Mouse (Mus musculus): ENCODE measurements around the gene Gm26897.
A peak's percentile ranks its signal among the peaks of the same experiment; 100 is the strongest.

Gm26897 gene

GRCm38 (mm10) chr5:111749599-111749998 lies 15.9 kb downstream of the Gm26897 start:
- no peak for DNase-seq (ENCODE audit: low spot score in 2 of 2)

- DNase-seq (ENCODE audit: low spot score in 2 of 2): no peak
Observed at GRCm38 (mm10) chr5:111750092-111750491, 16.4 kb downstream of the Gm26897 start.

GRCm38 (mm10) chr5:111754484-111755139 lies 20.9 kb downstream of the Gm26897 start:
- DNase-seq (ENCODE audit: low spot score in 2 of 2): peak; percentile 3 to 12

- peak; percentile 20 to 34 for DNase-seq (ENCODE audit: low spot score in 2 of 2)
Observed at GRCm38 (mm10) chr5:111755330-111755729, 21.6 kb downstream of the Gm26897 start.

- DNase-seq (ENCODE audit: low spot score in 2 of 2): no peak
Observed at GRCm38 (mm10) chr5:111760721-111761480, 27.2 kb downstream of the Gm26897 start.

- no peak for DNase-seq (ENCODE audit: low spot score in 2 of 2)
Observed at GRCm38 (mm10) chr5:111761574-111761973, 27.9 kb downstream of the Gm26897 start.

GRCm38 (mm10) chr5:111762085-111762484 lies 28.4 kb downstream of the Gm26897 start:
- no peak for DNase-seq (ENCODE audit: low spot score in 2 of 2)

GRCm38 (mm10) chr5:111765671-111766290 lies 32.1 kb downstream of the Gm26897 start:
- DNase-seq (ENCODE audit: low spot score in 2 of 2): no peak

GRCm38 (mm10) chr5:111766696-111767095 lies 33.0 kb downstream of the Gm26897 start:
- no peak for DNase-seq (ENCODE audit: low spot score in 2 of 2)

GRCm38 (mm10) chr5:111770266-111770665 lies 36.5 kb downstream of the Gm26897 start:
- no peak for DNase-seq (ENCODE audit: low spot score in 2 of 2)

GRCm38 (mm10) chr5:111772127-111772526 lies 38.4 kb downstream of the Gm26897 start:
- DNase-seq (ENCODE audit: low spot score in 2 of 2): no peak

GRCm38 (mm10) chr5:111772591-111773406 lies 39.1 kb downstream of the Gm26897 start:
- DNase-seq (ENCODE audit: low spot score in 2 of 2): no peak

GRCm38 (mm10) chr5:111773407-111773733 lies 39.6 kb downstream of the Gm26897 start:
- no peak for DNase-seq (ENCODE audit: low spot score in 2 of 2)

GRCm38 (mm10) chr5:111776246-111776645 lies 42.5 kb downstream of the Gm26897 start:
- DNase-seq (ENCODE audit: low spot score in 2 of 2): no peak

GRCm38 (mm10) chr5:111778093-111778492 lies 44.4 kb downstream of the Gm26897 start:
- no peak for DNase-seq (ENCODE audit: low spot score in 2 of 2)

GRCm38 (mm10) chr5:111779776-111780485 lies 46.2 kb downstream of the Gm26897 start:
- DNase-seq (ENCODE audit: low spot score in 2 of 2): no peak
